Mouse (Mus musculus): ENCODE data around the gene Dock10. TPM values are rescaled to one million over a fixed set of nuclear protein-coding genes. Genes with fewer than 3 reads are reported as not detected.
A peak's percentile ranks its signal among the peaks of the same experiment; 100 is the strongest.

The Dock10 gene
- polyA plus RNA-seq, 1 experiment, result 36.5 TPM

DNA sequence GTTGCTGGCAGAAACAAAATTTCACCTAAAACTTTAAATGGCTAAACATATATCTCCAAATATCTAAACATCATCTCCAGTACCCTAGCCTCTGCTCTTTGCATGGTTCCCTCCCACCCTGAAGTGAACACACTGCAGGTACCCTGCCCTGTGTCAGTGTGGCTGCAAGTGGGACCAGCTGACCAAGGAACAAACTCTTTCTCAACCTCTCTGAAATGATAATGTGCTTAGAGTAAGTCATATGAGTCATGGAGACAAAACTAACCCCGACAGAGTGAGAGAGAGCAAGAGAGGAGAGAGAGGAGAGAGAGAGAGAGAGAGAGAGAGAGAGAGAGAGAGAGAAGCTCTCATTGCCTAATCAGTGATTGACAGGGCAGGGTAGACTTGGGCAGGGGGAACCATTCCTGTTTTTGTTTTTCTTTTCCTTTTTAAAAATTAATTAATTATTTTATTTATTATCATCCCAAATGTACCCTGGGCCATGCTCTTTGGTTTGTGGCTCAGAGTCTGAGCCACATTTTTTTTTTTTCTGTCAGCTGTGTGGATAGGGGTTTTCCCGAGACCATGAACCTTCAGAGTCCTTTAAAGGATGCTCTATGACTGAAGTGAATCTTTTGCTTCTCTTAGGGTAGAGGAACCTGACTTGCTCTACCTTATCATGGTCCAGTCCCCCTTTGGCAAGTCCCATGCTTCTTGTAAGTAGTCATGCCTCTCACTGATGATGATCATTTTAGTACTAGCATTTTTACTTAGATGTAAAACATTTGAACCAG, 11.4 kb downstream of the Dock10 start:
- Histone ChIP-seq H3K27ac (ENCODE audit: control insufficient read depth, insufficient read depth, low read length) (peak overlapping the region; percentile 92), H3K36me3 (ENCODE audit: control insufficient read depth, insufficient read depth, low read length) (no peaks in the 10 kb centered on the region), H3K27me3 (ENCODE audit: control insufficient read depth, insufficient read depth, low read length) (no peaks in the 10 kb centered on the region), H3K4me3 (ENCODE audit: control insufficient read depth, insufficient read depth, low read length) (no peak overlapping the region), H3K4me1 (replicated peaks; ENCODE audit: control insufficient read depth, insufficient read depth, low read length) (peaks cover 8% of the 10 kb centered on the region)
- WGBS, result 32% methylated on average over 2 of the region's 2 CpGs
- no peak for DNase-seq
- TF ChIP-seq CTCF (IDR thresholded peaks at IDR 0.05; ENCODE audit: borderline replicate concordance, control insufficient read depth, extremely low read depth, insufficient read depth, low read length, poor library complexity), result no peak
- TF ChIP-seq POLR2A (IDR thresholded peaks at IDR 0.05; ENCODE audit: control insufficient read depth, extremely low read depth, insufficient read depth, low read length, poor library complexity), result no peak

- peak overlapping the region; percentile 52 for H3K27ac ChIP-seq (ENCODE audit: control insufficient read depth, insufficient read depth, low read length)
- DNase-seq, result peak; percentile 46
- WGBS, result 4% methylated on average over 6 of the region's 6 CpGs
These were observed 12.1 kb downstream of the Dock10 start for GRCm38 (mm10) chr1:80746195-80746594.

DNA sequence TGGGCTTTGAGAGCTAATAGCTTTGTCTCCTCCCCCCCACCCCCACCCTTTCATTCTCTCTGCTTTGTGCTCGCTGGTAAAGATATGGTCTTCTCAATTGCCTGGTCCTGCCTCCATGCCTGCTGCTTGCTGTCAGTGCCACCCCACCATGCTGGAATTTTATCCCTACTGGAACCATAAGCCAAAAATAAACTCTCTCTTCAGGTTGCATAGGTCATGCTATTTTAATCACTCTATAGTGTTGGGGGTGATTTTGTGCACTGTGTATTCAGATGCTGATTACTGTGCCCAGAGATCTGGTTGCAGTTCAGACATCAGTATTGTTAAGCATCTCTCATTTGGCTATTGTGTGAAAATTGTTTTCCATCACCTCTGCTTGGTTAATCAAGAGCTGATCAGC, 18.9 kb downstream of the Dock10 start:
- DNase-seq, result no peak
- Histone ChIP-seq H3K27me3 (ENCODE audit: control insufficient read depth, insufficient read depth, low read length) (no peaks in the 10 kb centered on the region), H3K4me1 (replicated peaks; ENCODE audit: control insufficient read depth, insufficient read depth, low read length) (no peaks in the 10 kb centered on the region), H3K36me3 (ENCODE audit: control insufficient read depth, insufficient read depth, low read length) (no peaks in the 10 kb centered on the region), H3K27ac (ENCODE audit: control insufficient read depth, insufficient read depth, low read length) (no peak overlapping the region), H3K4me3 (ENCODE audit: control insufficient read depth, insufficient read depth, low read length) (no peak overlapping the region)
- TF ChIP-seq POLR2A (IDR thresholded peaks at IDR 0.05; ENCODE audit: control insufficient read depth, extremely low read depth, insufficient read depth, low read length, poor library complexity) (no peak), CTCF (IDR thresholded peaks at IDR 0.05; ENCODE audit: borderline replicate concordance, control insufficient read depth, extremely low read depth, insufficient read depth, low read length, poor library complexity) (no peak)
- WGBS, result 85% methylated on average over 1 of the region's 1 CpGs

More at GRCm38 (mm10) chr1:80746195-80746594, 12.1 kb downstream of the Dock10 start:
- peaks cover 8% of the 10 kb centered on the region for H3K4me1 ChIP-seq (replicated peaks; ENCODE audit: control insufficient read depth, insufficient read depth, low read length)
- TF ChIP-seq CTCF (IDR thresholded peaks at IDR 0.05; ENCODE audit: borderline replicate concordance, control insufficient read depth, extremely low read depth, insufficient read depth, low read length, poor library complexity), result no peak
- TF ChIP-seq POLR2A (IDR thresholded peaks at IDR 0.05; ENCODE audit: control insufficient read depth, extremely low read depth, insufficient read depth, low read length, poor library complexity), result no peak
- H3K4me3 ChIP-seq (ENCODE audit: control insufficient read depth, insufficient read depth, low read length), result no peak overlapping the region
- no peaks in the 10 kb centered on the region for H3K36me3 ChIP-seq (ENCODE audit: control insufficient read depth, insufficient read depth, low read length)
- no peaks in the 10 kb centered on the region for H3K27me3 ChIP-seq (ENCODE audit: control insufficient read depth, insufficient read depth, low read length)

GRCm38 (mm10) chr1:80737812-80738391, 20.4 kb downstream of the Dock10 start:
- TF ChIP-seq CTCF (IDR thresholded peaks at IDR 0.05; ENCODE audit: borderline replicate concordance, control insufficient read depth, extremely low read depth, insufficient read depth, low read length, poor library complexity), result no peak
- no peak for TF ChIP-seq POLR2A (IDR thresholded peaks at IDR 0.05; ENCODE audit: control insufficient read depth, extremely low read depth, insufficient read depth, low read length, poor library complexity)
- no peak overlapping the region for H3K27ac ChIP-seq (ENCODE audit: control insufficient read depth, insufficient read depth, low read length)
- no peaks in the 10 kb centered on the region for H3K36me3 ChIP-seq (ENCODE audit: control insufficient read depth, insufficient read depth, low read length)
- DNase-seq, result no peak
- no peaks in the 10 kb centered on the region for H3K4me1 ChIP-seq (replicated peaks; ENCODE audit: control insufficient read depth, insufficient read depth, low read length)
- no peaks in the 10 kb centered on the region for H3K27me3 ChIP-seq (ENCODE audit: control insufficient read depth, insufficient read depth, low read length)
- WGBS, result 73% methylated on average over 5 of the region's 5 CpGs
- H3K4me3 ChIP-seq (ENCODE audit: control insufficient read depth, insufficient read depth, low read length), result no peak overlapping the region

DNA sequence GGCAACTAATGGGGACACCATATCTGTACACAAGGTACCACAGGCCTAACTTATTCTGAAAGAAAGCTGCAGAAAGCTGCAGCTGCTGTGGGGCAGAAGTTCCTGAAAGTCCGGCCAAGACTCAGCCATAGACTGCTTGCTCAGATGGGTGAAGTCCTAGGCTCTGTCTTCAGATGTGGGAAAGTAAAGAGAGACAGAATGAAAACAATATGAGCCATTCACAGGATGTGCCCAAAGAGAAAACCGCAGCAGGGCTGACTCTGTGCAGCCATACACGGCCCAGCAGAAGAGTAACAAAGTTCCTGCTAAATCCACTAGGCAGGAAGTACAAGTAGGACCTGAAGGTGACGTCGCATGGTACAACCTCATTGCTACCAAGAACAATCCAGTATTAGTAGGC, 27.7 kb downstream of the Dock10 start:
- peaks cover 7% of the 10 kb centered on the region for H3K4me1 ChIP-seq (replicated peaks; ENCODE audit: control insufficient read depth, insufficient read depth, low read length)
- H3K27ac ChIP-seq (ENCODE audit: control insufficient read depth, insufficient read depth, low read length), result no peak overlapping the region; the same call in 1 of the 2 replicates
- no peaks in the 10 kb centered on the region for H3K36me3 ChIP-seq (ENCODE audit: control insufficient read depth, insufficient read depth, low read length)
- WGBS, result 19% methylated on average over 5 of the region's 5 CpGs
- TF ChIP-seq POLR2A (IDR thresholded peaks at IDR 0.05; ENCODE audit: control insufficient read depth, extremely low read depth, insufficient read depth, low read length, poor library complexity) (no peak), CTCF (IDR thresholded peaks at IDR 0.05; ENCODE audit: borderline replicate concordance, control insufficient read depth, extremely low read depth, insufficient read depth, low read length, poor library complexity) (no peak)
- no peaks in the 10 kb centered on the region for H3K27me3 ChIP-seq (ENCODE audit: control insufficient read depth, insufficient read depth, low read length)
- no peak overlapping the region for H3K4me3 ChIP-seq (ENCODE audit: control insufficient read depth, insufficient read depth, low read length)
- no peak for DNase-seq

- no peak overlapping the region for H3K4me3 ChIP-seq (ENCODE audit: control insufficient read depth, insufficient read depth, low read length)
- no peak for DNase-seq
- no peaks in the 10 kb centered on the region for H3K36me3 ChIP-seq (ENCODE audit: control insufficient read depth, insufficient read depth, low read length)
- TF ChIP-seq POLR2A (IDR thresholded peaks at IDR 0.05; ENCODE audit: control insufficient read depth, extremely low read depth, insufficient read depth, low read length, poor library complexity), result no peak
- no peak for TF ChIP-seq CTCF (IDR thresholded peaks at IDR 0.05; ENCODE audit: borderline replicate concordance, control insufficient read depth, extremely low read depth, insufficient read depth, low read length, poor library complexity)
- 36% methylated on average over 4 of the region's 4 CpGs for WGBS
- H3K27ac ChIP-seq (ENCODE audit: control insufficient read depth, insufficient read depth, low read length), result no peak overlapping the region
- peaks cover 7% of the 10 kb centered on the region for H3K4me1 ChIP-seq (replicated peaks; ENCODE audit: control insufficient read depth, insufficient read depth, low read length)
- H3K27me3 ChIP-seq (ENCODE audit: control insufficient read depth, insufficient read depth, low read length), result no peaks in the 10 kb centered on the region
These were observed 28.2 kb downstream of the Dock10 start for GRCm38 (mm10) chr1:80730174-80730573.
